Mouse (Mus musculus) gastrocnemius, postnatal 14 days (tissue): ENCODE data around the gene Ppm1e. TPM values are rescaled to one million over a fixed set of nuclear protein-coding genes. Genes with fewer than 3 reads are reported as not detected.

Source experiments
- DNase-seq: peaks from one replicate; pipeline ENCODE4 v3.0.0; 2021; ENCODE audit warnings: mixed read lengths
- intact Hi-C: fragments of 180-260 bp; cut with DNase I; formaldehyde crosslinking; loops from one replicate; pipeline ENCODE4 v1.15.1; 2025; ENCODE audit warnings: low total_unique reads
- total RNA-seq, 2 experiments: library from RNA; stranded (reverse); gene quantifications; 2 replicates each; pipeline ENCODE4 v1.2.3; 2021

The Ppm1e gene
- total RNA-seq, 2 experiments from 2014 or later: 0.75 to 0.76 TPM

- intact Hi-C loops: loop anchor here (5.0 to 10.0 kb wide), 2 partner anchors 192 to 290 kb away; partner anchors contain the start of genes Rad51c and Tex14
- no peak for DNase-seq
Observed at GRCm38 (mm10) chr11:87212313-87212712, 146.5 kb downstream of the Ppm1e start.

Other genes with a start within 250 kb of the Ppm1e start
- 1 to 10 TPM; 4.2 to 4.6 TPM for gene Ska2, start 249.8 kb downstream of the Ppm1e start, total RNA-seq
- 1 to 10 TPM; 3.5 to 5.1 TPM for gene Trim37, start 231.9 kb downstream of the Ppm1e start, total RNA-seq
- under 1 TPM; 0.78 to 0.98 TPM for gene Rad51c, start 45.9 kb upstream of the Ppm1e start, total RNA-seq
- gene Tex14, start 46.0 kb upstream of the Ppm1e start, total RNA-seq: under 1 TPM; 0.53 to 0.59 TPM
- gene Gm11492, start 207.6 kb upstream of the Ppm1e start, total RNA-seq: not detected
- gene Sept4, start 209.9 kb upstream of the Ppm1e start, total RNA-seq: 10 to 100 TPM; 41.2 TPM
- 10 to 100 TPM in 1 of 2 experiments, 1 to 10 TPM in 1; 9.5 to 12.4 TPM for gene Mtmr4, start 233.1 kb upstream of the Ppm1e start, total RNA-seq